Mouse (Mus musculus): ENCODE results near the gene Dcdc2a.

Dcdc2a gene

DNA sequence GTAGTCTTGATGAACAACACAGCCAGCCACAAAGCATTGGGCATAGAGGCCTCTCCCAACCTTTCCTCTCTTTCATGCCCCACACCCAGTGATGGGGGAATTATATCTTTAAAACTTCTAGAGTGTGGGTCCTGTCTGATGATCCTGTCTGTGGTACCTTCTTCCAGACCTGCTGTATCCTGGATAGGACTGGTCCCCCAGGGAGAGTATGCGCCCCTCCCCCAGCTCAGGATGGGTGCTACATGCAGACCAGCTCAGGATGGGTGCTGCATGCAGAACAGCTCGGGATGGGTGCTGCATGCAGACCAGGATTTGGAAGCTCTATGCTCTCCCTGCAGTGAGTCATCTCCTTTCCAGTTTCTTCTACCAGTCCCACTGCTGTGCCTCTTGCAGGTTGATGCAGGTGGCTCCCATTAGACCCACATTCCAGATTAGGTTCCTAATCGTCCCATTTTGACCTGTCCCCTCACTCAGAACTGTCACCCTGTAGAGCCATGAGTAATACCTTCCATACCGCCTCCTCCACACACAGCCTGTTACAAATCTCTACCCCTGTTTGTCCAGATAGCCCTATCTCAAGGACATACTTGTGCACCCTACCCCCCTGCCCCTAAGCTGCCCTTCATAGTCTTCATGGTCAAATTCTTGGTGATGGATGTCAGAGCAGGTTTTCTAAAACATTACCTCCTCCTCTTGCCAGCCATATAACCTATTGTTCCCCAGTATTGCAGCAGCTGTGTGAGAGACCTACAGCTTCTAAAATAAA, 122.6 kb downstream of the Dcdc2a start:
- no peak for DNase-seq (ENCODE audit: low read depth)

GRCm38 (mm10) chr13:25186436-25187325, 130.9 kb downstream of the Dcdc2a start:
- DNase-seq (ENCODE audit: low read depth): no peak

DNA sequence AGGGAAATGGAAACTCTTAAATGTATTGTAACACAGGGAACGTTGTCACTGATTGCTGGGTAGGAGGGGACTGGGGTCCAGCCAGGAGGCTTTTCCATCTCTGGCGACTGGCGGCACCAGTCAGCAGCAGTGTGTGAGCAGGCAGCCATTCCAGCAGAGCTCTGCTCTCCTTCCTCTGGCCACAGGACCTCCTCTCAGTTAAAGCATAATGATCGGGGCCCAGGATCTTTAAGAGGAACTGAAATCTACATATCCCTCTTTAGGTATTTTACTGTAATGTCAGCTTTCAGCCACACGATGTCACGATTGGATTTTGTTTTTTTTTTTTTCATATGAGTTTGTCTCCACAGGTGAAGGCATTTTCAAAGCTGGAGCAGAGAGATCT, 131.5 kb downstream of the Dcdc2a start:
- DNase-seq (ENCODE audit: low read depth): no peak

GRCm38 (mm10) chr13:25189419-25190144, 133.8 kb downstream of the Dcdc2a start:
- peak; percentile 39 for DNase-seq (ENCODE audit: low read depth)

DNA sequence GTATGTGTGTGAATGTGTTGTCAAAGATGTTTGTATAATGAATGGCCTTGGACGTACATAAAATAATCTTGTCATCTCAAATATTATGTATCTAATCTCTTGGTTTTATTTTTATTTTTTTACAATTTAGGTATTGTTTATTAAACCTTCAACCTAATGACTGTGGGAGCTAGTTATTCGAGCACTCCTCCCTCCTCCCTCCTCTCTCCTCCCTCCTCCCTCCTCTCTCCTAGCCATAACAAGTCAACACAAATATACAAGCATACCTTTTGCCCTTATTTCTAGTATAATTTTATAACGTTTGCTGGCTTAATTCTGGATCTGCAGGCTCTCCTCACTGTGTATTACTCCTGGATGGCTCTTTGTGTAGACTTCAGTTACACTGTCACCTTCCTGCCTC, 134.4 kb downstream of the Dcdc2a start:
- DNase-seq (ENCODE audit: low read depth): no peak

GRCm38 (mm10) chr13:25195706-25196105, 139.9 kb downstream of the Dcdc2a start:
- no peak for DNase-seq (ENCODE audit: low read depth)

DNA sequence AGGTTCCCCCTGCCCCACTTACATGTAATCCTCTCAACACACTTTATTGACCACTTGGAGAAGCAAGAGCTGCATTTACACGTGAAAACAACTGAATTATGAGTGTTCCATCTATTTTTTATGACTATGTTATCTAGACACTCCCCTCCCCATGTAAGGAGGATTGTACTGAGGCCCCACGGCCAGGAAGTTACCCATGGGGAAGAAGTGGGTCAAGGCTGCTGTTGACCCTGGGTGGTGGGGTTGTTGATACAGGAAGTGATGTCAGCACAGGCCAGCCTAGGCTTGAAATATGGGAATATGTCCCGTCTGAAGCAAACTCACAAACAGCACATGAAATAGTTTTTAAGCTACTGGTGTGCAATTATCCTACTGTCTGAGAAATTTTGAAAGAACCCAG, 144.1 kb downstream of the Dcdc2a start:
- no peak for DNase-seq (ENCODE audit: low read depth)

DNA sequence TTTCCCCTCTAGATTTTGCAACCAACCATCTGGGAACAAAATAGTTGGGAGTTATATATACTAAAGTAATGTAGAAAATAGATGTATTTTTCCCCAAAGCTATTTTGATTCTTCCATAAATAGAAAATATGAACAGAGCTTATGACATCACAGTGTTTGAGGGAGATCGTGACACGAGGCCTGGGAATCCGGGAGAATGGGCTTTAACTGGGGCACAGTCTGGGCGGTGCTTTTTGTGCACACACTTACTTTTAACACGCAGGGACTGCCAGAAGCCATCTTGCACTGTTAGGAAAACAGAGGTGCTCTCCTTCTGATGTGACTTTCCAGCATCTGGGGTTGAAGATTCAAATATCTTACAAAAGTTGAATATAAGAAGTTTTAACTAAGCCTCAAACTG, 151.1 kb downstream of the Dcdc2a start:
- no peak for DNase-seq (ENCODE audit: low read depth)

GRCm38 (mm10) chr13:25218394-25218793, 162.6 kb downstream of the Dcdc2a start:
- DNase-seq (ENCODE audit: low read depth): no peak

- DNase-seq (ENCODE audit: low read depth): no peak
Measured at GRCm38 (mm10) chr13:25220186-25220787, 164.5 kb downstream of the Dcdc2a start.

GRCm38 (mm10) chr13:25251893-25252292, 196.1 kb downstream of the Dcdc2a start:
- no peak for DNase-seq (ENCODE audit: low read depth)

DNA sequence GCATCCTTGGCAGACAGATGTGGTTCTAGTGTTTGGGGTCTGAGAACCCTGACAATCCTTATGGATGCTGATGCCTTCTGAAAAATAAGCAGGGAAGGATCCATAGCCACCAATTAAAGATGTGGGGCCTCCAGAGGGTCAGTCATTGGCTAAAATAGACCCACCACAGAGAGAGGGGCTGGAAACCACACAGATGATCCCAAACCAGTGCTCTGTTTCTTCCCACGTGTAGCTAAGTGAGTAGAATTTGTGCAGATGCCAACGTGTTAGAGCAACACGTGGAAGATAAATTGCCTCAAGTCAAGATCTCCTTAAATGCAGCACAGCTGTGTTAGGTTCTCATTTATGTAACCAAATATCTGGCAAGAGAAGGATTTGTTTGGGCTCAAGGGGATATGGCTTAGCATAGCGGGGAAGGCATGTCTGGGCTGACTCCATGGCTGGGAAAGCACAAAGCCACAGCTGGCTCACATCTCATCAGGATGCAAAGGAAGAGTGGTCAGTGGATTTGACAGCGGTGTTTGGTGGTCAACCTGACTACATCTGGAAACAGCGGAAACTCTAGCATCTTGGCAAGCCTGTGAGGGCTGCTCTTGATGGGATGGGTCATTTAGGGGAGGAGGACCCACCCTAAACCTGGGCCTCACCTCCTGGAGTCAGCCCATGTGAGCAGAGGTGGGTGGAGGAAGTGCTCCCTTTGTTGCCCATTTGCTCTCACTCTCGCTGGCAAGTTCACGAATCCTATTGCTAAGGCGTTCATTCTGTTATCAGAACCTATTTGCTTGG, 198.9 kb downstream of the Dcdc2a start:
- no peak for DNase-seq (ENCODE audit: low read depth)

GRCm38 (mm10) chr13:25257608-25258007, 201.8 kb downstream of the Dcdc2a start:
- DNase-seq (ENCODE audit: low read depth): no peak

Measured in c-Kit-positive CD71-positive TER-119-negative erythroid progenitor cells, embryonic 14.5 days (primary cell).